Mouse (Mus musculus): ENCODE results near the gene Tcl1b5. TPM values are rescaled to one million over a fixed set of nuclear protein-coding genes. Genes with fewer than 3 reads are reported as not detected.
"Not testable (repeated sequence)": the region's sequence is repeated elsewhere in the genome, so short reads cannot be mapped to it uniquely, and the experiment has no call there.

The Tcl1b5 gene
- polyA plus RNA-seq, 1 experiment from 2014 or later, result not detected

DNA sequence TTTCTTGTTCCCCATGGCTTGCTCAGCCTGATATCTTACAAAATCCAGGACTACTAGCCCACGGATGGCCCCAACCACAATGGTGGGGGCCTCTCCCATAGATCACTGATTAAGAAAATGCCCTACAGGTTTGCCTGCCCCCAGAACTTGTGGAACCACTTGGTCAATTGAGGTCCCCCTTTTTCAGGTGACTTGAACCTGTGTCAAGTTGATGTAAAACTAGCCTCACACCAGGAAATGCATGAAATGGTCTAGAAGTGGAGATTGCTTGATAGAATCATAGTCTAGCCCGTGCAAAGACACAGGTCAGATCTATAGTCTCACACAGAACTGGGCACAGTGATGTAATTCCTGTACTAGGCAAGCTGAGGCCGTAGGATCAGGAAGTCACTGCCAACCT lies 30.4 kb upstream of the Tcl1b5 start, which contains the start of gene Tcl1b2:
Gene Tcl1b2, plus strand, starts transcription at position 301 of the 400 bp plus-strand sequence.
- DNase-seq (ENCODE audit: low spot score) (no peak), ATAC-seq (ENCODE audit: low FRiP score) (no peak)
- Histone ChIP-seq H3K9ac (ENCODE audit: low read depth, low read length) (no peak within 1 kb of the TSS), H3K4me2 (replicated peaks; ENCODE audit: low read depth, low read length) (no peak within 1 kb of the TSS), H3K36me3 (ENCODE audit: control insufficient read depth, insufficient read depth, low read length) (no peaks in the 10 kb centered on the region), H3K9me3 (ENCODE audit: control insufficient read depth, low read length) (no peaks in the 10 kb centered on the region), H3K27me3 (ENCODE audit: control insufficient read depth, insufficient read depth, low read length) (no peaks in the 10 kb centered on the region), H3K27ac (ENCODE audit: low read depth, low read length) (no peak within 1 kb of the TSS), H3K4me3 (ENCODE audit: low read depth, low read length) (no peak within 1 kb of the TSS), H3K4me1 (replicated peaks; ENCODE audit: control insufficient read depth, insufficient read depth, low read length) (no peaks in the 10 kb centered on the region)
- WGBS, result 82% methylated on average over 3 of the region's 3 CpGs

- not testable (repeated sequence) for DNase-seq (ENCODE audit: low spot score); H3K36me3 ChIP-seq (ENCODE audit: control insufficient read depth, insufficient read depth, low read length); H3K4me2 ChIP-seq (replicated peaks; ENCODE audit: low read depth, low read length); H3K4me1 ChIP-seq (replicated peaks; ENCODE audit: control insufficient read depth, insufficient read depth, low read length); H3K27ac ChIP-seq (ENCODE audit: low read depth, low read length); ATAC-seq (ENCODE audit: low FRiP score); H3K27me3 ChIP-seq (ENCODE audit: control insufficient read depth, insufficient read depth, low read length); H3K9me3 ChIP-seq (ENCODE audit: control insufficient read depth, low read length); H3K9ac ChIP-seq (ENCODE audit: low read depth, low read length); H3K4me3 ChIP-seq (ENCODE audit: low read depth, low read length)
- WGBS, result 83% methylated on average over 4 of the region's 4 CpGs
Observed at GRCm38 (mm10) chr12:105155286-105155685, 20.9 kb upstream of the Tcl1b5 start.

GRCm38 (mm10) chr12:105158842-105159241 lies 17.3 kb upstream of the Tcl1b5 start:
- Histone ChIP-seq H3K4me3 (ENCODE audit: low read depth, low read length) (no peak overlapping the region), H3K27ac (ENCODE audit: low read depth, low read length) (no peak overlapping the region), H3K9me3 (ENCODE audit: control insufficient read depth, low read length) (no peaks in the 10 kb centered on the region), H3K4me2 (replicated peaks; ENCODE audit: low read depth, low read length) (no peak overlapping the region), H3K9ac (ENCODE audit: low read depth, low read length) (no peak overlapping the region), H3K4me1 (replicated peaks; ENCODE audit: control insufficient read depth, insufficient read depth, low read length) (no peaks in the 10 kb centered on the region), H3K27me3 (ENCODE audit: control insufficient read depth, insufficient read depth, low read length) (no peaks in the 10 kb centered on the region), H3K36me3 (ENCODE audit: control insufficient read depth, insufficient read depth, low read length) (no peaks in the 10 kb centered on the region)
- 86% methylated on average over 6 of the region's 6 CpGs for WGBS
- DNase-seq (ENCODE audit: low spot score) (no peak), ATAC-seq (ENCODE audit: low FRiP score) (no peak)

- H3K36me3 ChIP-seq (ENCODE audit: control insufficient read depth, insufficient read depth, low read length), result no peaks in the 10 kb centered on the region
- no peak for ATAC-seq (ENCODE audit: low FRiP score)
- H3K9me3 ChIP-seq (ENCODE audit: control insufficient read depth, low read length), result no peaks in the 10 kb centered on the region
- H3K4me1 ChIP-seq (replicated peaks; ENCODE audit: control insufficient read depth, insufficient read depth, low read length), result no peaks in the 10 kb centered on the region
- no peak for DNase-seq (ENCODE audit: low spot score)
- no peak within 1 kb of the TSS for H3K4me2 ChIP-seq (replicated peaks; ENCODE audit: low read depth, low read length)
- WGBS, result 79% methylated on average over 4 of the region's 4 CpGs
- no peak within 1 kb of the TSS for H3K9ac ChIP-seq (ENCODE audit: low read depth, low read length)
- H3K27me3 ChIP-seq (ENCODE audit: control insufficient read depth, insufficient read depth, low read length), result no peaks in the 10 kb centered on the region
- H3K27ac ChIP-seq (ENCODE audit: low read depth, low read length), result no peak within 1 kb of the TSS
- H3K4me3 ChIP-seq (ENCODE audit: low read depth, low read length), result no peak within 1 kb of the TSS
Observed at GRCm38 (mm10) chr12:105159390-105159789, 16.8 kb upstream of the Tcl1b5 start, which contains the start of gene Tcl1b1. Tcl1b1 (plus strand) TSS chr12:105159690.

DNA sequence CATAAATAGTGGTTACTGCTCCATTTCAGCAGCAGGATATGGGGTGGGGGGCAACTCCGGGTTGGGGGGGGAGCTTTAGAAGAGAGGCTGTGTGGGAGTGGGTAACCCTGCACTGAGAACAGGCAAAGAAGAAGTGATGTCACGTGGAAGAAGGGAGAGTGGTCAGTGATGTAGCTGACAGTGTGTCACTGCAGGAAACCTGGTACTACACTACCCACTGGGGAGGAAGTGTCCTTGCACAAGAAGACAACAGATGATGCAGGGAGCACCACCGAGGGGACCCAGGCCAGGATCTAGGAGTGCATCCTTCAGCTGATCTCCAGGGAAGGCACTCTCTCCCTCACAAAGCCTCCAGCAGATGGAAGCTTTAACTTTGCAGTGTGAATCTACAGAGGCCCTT lies 9.4 kb upstream of the Tcl1b5 start:
- Histone ChIP-seq H3K9ac (ENCODE audit: low read depth, low read length) (no peak overlapping the region), H3K4me2 (replicated peaks; ENCODE audit: low read depth, low read length) (no peak overlapping the region), H3K9me3 (ENCODE audit: control insufficient read depth, low read length) (no peaks in the 10 kb centered on the region), H3K27me3 (ENCODE audit: control insufficient read depth, insufficient read depth, low read length) (no peaks in the 10 kb centered on the region), H3K27ac (ENCODE audit: low read depth, low read length) (no peak overlapping the region), H3K4me1 (replicated peaks; ENCODE audit: control insufficient read depth, insufficient read depth, low read length) (no peaks in the 10 kb centered on the region), H3K36me3 (ENCODE audit: control insufficient read depth, insufficient read depth, low read length) (no peaks in the 10 kb centered on the region), H3K4me3 (ENCODE audit: low read depth, low read length) (no peak overlapping the region)
- DNase-seq (ENCODE audit: low spot score) (no peak), ATAC-seq (ENCODE audit: low FRiP score) (no peak)
- 77% methylated on average over 3 of the region's 3 CpGs for WGBS

GRCm38 (mm10) chr12:105173366-105173765 lies 2.8 kb upstream of the Tcl1b5 start:
- Histone ChIP-seq H3K27ac (ENCODE audit: low read depth, low read length) (no peak overlapping the region), H3K27me3 (ENCODE audit: control insufficient read depth, insufficient read depth, low read length) (no peaks in the 10 kb centered on the region), H3K36me3 (ENCODE audit: control insufficient read depth, insufficient read depth, low read length) (no peaks in the 10 kb centered on the region), H3K9ac (ENCODE audit: low read depth, low read length) (no peak overlapping the region), H3K4me1 (replicated peaks; ENCODE audit: control insufficient read depth, insufficient read depth, low read length) (no peaks in the 10 kb centered on the region), H3K9me3 (ENCODE audit: control insufficient read depth, low read length) (no peaks in the 10 kb centered on the region), H3K4me2 (replicated peaks; ENCODE audit: low read depth, low read length) (no peak overlapping the region), H3K4me3 (ENCODE audit: low read depth, low read length) (no peak overlapping the region)
- ATAC-seq (ENCODE audit: low FRiP score), result no peak
- WGBS, result 93% methylated on average over 2 of the region's 2 CpGs
- DNase-seq (ENCODE audit: low spot score), result no peak

- not testable (repeated sequence) for H3K9ac ChIP-seq (ENCODE audit: low read depth, low read length); H3K36me3 ChIP-seq (ENCODE audit: control insufficient read depth, insufficient read depth, low read length); H3K4me3 ChIP-seq (ENCODE audit: low read depth, low read length); H3K4me2 ChIP-seq (replicated peaks; ENCODE audit: low read depth, low read length); H3K9me3 ChIP-seq (ENCODE audit: control insufficient read depth, low read length); H3K27ac ChIP-seq (ENCODE audit: low read depth, low read length); H3K27me3 ChIP-seq (ENCODE audit: control insufficient read depth, insufficient read depth, low read length); H3K4me1 ChIP-seq (replicated peaks; ENCODE audit: control insufficient read depth, insufficient read depth, low read length); ATAC-seq (ENCODE audit: low FRiP score)
- peak; percentile 16 for DNase-seq (ENCODE audit: low spot score)
- WGBS, result 38% methylated on average over 2 of the region's 2 CpGs
Observed at GRCm38 (mm10) chr12:105174318-105174717, 1.8 kb upstream of the Tcl1b5 start.

DNA sequence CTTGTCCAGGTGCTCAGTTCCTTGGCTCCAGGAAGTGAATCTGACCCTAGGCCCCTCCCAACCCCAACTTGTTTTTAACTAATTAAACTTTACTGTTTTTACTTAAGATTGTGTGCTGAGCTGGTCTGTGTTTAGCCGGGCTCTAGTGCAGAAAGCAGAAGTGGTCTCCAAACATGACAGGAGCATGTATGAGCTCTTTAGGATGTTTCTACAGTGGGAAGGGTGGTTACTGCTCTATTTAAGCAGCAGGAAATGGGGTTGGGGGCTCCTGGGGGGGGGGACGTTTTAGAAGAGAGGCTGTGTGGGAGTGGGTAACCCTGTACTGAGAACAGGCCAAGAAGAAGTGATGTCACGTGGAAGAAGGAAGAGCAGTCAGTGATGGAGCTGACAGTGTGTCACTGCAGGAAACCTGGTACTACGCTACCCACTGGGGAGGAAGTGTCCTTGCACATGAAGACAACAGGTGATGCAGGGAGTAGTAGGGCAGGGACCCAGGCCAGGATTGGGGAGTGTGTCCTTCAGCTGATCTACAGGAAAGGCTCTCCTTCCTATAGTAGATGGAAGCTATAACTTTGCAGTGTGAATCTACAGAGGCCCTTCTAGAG lies 5.0 kb downstream of the Tcl1b5 start:
- H3K36me3 ChIP-seq (ENCODE audit: control insufficient read depth, insufficient read depth, low read length); H3K4me1 ChIP-seq (replicated peaks; ENCODE audit: control insufficient read depth, insufficient read depth, low read length); H3K9me3 ChIP-seq (ENCODE audit: control insufficient read depth, low read length); H3K27ac ChIP-seq (ENCODE audit: low read depth, low read length); H3K4me2 ChIP-seq (replicated peaks; ENCODE audit: low read depth, low read length); DNase-seq (ENCODE audit: low spot score); ATAC-seq (ENCODE audit: low FRiP score); H3K4me3 ChIP-seq (ENCODE audit: low read depth, low read length); H3K27me3 ChIP-seq (ENCODE audit: control insufficient read depth, insufficient read depth, low read length); H3K9ac ChIP-seq (ENCODE audit: low read depth, low read length): not testable (repeated sequence)
- 83% methylated on average over 4 of the region's 4 CpGs for WGBS

DNA sequence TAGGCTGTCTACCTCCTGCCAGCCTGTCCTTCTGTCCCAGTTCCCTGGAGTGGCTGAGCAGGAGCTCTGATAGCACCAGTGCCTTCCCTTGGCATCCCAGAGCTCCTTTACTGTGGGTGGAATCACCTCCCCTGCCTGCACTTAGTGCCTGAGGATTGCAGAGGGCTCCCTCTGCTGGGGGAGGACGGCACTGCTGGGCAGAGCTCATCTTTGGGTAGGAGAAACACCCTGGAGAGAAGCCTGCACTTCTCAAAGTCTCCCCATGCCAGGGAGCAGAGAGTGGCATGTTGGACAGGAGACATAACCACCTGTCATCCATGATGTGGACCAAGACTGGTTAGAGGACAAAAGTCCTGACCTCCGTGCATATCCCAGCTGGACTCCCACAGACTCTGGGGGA lies 12.8 kb downstream of the Tcl1b5 start:
- H3K27me3 ChIP-seq (ENCODE audit: control insufficient read depth, insufficient read depth, low read length); H3K4me3 ChIP-seq (ENCODE audit: low read depth, low read length); H3K36me3 ChIP-seq (ENCODE audit: control insufficient read depth, insufficient read depth, low read length); ATAC-seq (ENCODE audit: low FRiP score); H3K9ac ChIP-seq (ENCODE audit: low read depth, low read length); DNase-seq (ENCODE audit: low spot score); H3K4me1 ChIP-seq (replicated peaks; ENCODE audit: control insufficient read depth, insufficient read depth, low read length); H3K27ac ChIP-seq (ENCODE audit: low read depth, low read length); H3K9me3 ChIP-seq (ENCODE audit: control insufficient read depth, low read length); H3K4me2 ChIP-seq (replicated peaks; ENCODE audit: low read depth, low read length): not testable (repeated sequence)
- 48% methylated on average over 2 of the region's 2 CpGs for WGBS
